Mouse (Mus musculus) ES-Bruce4 (cell line): ENCODE measurements at regions not wholly inside any gene's neighbourhood (a gene's known extent, or its start where the extent isn't known, plus 50 kb on each side); places are given as distances from the start of the nearest gene placed in this dataset.

Experiments
- H3K27ac ChIP-seq: 2 replicates; pipeline ENCODE4 v1.5.1; 2012; ENCODE audit warnings: low read length, inconsistent platforms; ENCODE audit not compliant: insufficient read depth
- H3K27me3 ChIP-seq: 2 replicates; pipeline ENCODE4 v1.6.1; 2012; ENCODE audit warnings: mild to moderate bottlenecking, low read length, inconsistent platforms; ENCODE audit not compliant: control insufficient read depth, poor library complexity, insufficient read depth, severe bottlenecking
- H3K36me3 ChIP-seq: 2 replicates; pipeline ENCODE4 v1.6.1; 2012; ENCODE audit warnings: inconsistent platforms, mild to moderate bottlenecking, low read length, moderate library complexity; ENCODE audit not compliant: control insufficient read depth, poor library complexity, insufficient read depth, severe bottlenecking
- H3K4me1 ChIP-seq: one replicate; pipeline ENCODE4 v1.8.1; 2011; ENCODE audit warnings: low read length; ENCODE audit not compliant: control insufficient read depth, insufficient read depth
- H3K4me3 ChIP-seq: 2 replicates; pipeline ENCODE4 v1.5.1; 2011; ENCODE audit warnings: low read depth, mild to moderate bottlenecking, low read length
- H3K9ac ChIP-seq: 2 replicates; pipeline ENCODE4 v1.6.1; 2012; ENCODE audit warnings: low read depth, mild to moderate bottlenecking, inconsistent platforms; ENCODE audit not compliant: poor library complexity, severe bottlenecking
- H3K9me3 ChIP-seq: replicated peaks from 2 replicates; pipeline ENCODE4 v1.6.1; 2012; ENCODE audit warnings: mild to moderate bottlenecking, low read length, inconsistent platforms; ENCODE audit not compliant: control insufficient read depth, poor library complexity, insufficient read depth, severe bottlenecking
- CTCF ChIP-seq: IDR thresholded peaks from one replicate; pipeline ENCODE4 v1.8.1; 2011; ENCODE audit warnings: low read depth, low read length
- EP300 ChIP-seq: IDR thresholded peaks from 2 replicates; pipeline ENCODE4 v1.6.1; 2011; ENCODE audit warnings: low read depth, low read length; ENCODE audit not compliant: insufficient read depth
- POLR2A ChIP-seq: IDR thresholded peaks from one replicate; pipeline ENCODE4 v1.8.1; 2011; ENCODE audit warnings: low read length; ENCODE audit not compliant: insufficient read depth

DNA sequence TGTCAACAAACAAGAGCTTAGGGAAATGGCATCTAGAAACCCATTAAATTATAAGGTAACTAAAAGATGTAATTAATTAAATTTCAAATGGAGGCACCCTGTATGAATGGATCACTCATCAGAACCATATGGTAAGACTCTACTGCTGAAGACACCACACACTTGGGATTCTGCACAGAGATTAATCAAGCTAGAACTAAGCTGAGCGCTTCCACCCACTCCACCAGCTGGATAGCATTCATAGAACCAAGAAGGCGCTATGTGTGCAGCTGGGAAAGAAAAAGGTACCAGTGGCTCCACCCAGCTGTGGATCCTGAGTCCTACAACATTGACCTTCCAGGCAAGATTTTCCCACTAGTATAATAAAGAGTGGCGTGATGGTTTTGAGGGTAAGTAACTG, 171.6 kb upstream of the Fbxo33 start:
- Histone ChIP-seq H3K4me3 (no peak overlapping the region), H3K9me3 (0 out of 2 replicates have a peak, but pooled peaks cover 4% of the 10 kb centered on the region), H3K27ac (no peak overlapping the region), H3K36me3 (no peaks in the 10 kb centered on the region), H3K27me3 (no peaks in the 10 kb centered on the region), H3K9ac (no peak overlapping the region), H3K4me1 (no peaks in the 10 kb centered on the region)
- TF ChIP-seq POLR2A: no peak
- TF ChIP-seq EP300: no peak
- no peak for TF ChIP-seq CTCF

DNA sequence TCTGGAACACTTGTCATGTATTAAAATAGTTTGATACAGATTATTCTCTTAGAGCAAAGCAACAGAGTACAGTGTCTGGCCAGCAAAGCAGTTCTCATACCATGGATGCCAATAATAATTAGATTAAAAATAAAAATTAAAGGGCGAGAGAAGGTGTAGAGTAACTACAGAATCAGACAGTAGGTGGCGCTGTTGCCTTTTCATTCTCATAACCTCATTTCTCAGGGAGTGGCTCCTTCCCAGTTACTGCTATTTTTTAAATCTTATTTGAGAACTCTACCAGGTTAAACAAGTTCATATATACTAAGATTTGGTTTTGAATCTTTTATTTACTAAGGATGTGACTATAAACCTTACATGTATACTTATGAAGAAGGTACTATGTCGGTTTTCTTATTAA, 163.3 kb upstream of the Fbxo33 start:
- no peak overlapping the region for H3K9ac ChIP-seq
- no peak overlapping the region for H3K4me3 ChIP-seq
- no peak for TF ChIP-seq EP300
- peak; percentile 25 for TF ChIP-seq CTCF
- no peak for TF ChIP-seq POLR2A
- H3K27ac ChIP-seq: no peak overlapping the region
- no peaks in the 10 kb centered on the region for H3K4me1 ChIP-seq
- H3K27me3 ChIP-seq: no peaks in the 10 kb centered on the region
- H3K36me3 ChIP-seq: no peaks in the 10 kb centered on the region
- H3K9me3 ChIP-seq: no peaks in the 10 kb centered on the region

DNA sequence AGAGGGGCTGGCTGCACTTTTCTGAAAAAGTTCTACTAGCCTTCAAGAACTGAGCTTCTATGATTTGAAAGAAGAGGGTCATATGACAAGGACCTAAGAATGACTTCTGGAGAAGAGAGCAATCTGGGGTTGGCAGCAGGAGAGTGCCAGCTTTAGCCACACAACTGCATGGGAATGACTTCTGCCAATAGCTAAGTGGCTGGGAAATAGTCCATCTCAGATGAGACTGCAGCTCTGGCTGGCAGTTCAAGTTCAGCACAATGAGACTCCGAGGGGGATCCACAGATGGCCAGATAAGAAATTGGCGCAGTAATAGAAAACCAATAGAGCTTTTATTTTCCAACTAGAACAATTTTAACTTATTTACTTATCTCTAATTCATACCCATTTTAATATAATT, 122.1 kb upstream of the Fbxo33 start:
- H3K27me3 ChIP-seq: no peaks in the 10 kb centered on the region
- H3K36me3 ChIP-seq: no peaks in the 10 kb centered on the region
- no peaks in the 10 kb centered on the region for H3K4me1 ChIP-seq
- TF ChIP-seq POLR2A (no peak), CTCF (no peak), EP300 (no peak)
- no peak overlapping the region for H3K9ac ChIP-seq
- no peaks in the 10 kb centered on the region for H3K9me3 ChIP-seq
- H3K4me3 ChIP-seq: no peak overlapping the region
- no peak overlapping the region for H3K27ac ChIP-seq

DNA sequence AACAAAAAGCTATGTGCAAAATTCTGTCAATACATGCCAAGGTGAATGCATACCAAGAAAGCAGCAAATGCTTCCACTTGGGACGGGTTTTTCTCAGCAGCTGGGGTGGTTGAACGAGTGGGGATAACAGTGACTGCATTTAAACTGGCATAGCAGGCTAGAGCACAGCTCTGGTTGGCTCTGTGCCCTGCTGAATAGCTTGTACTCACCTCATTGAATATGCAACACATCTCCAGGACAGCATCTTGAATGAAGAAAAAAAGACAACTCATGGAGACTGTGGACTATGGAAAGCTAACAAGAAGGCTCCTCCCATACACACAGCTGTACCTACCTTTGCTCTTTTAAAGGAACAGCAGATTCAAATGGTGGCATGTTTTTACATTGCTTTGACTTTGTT, 111.2 kb upstream of the Fbxo33 start:
- no peak overlapping the region for H3K9ac ChIP-seq
- TF ChIP-seq EP300: no peak
- no peak for TF ChIP-seq POLR2A
- no peak for TF ChIP-seq CTCF
- no peaks in the 10 kb centered on the region for H3K36me3 ChIP-seq
- no peak overlapping the region for H3K27ac ChIP-seq
- no peaks in the 10 kb centered on the region for H3K4me1 ChIP-seq
- no peak overlapping the region for H3K4me3 ChIP-seq
- H3K27me3 ChIP-seq: no peaks in the 10 kb centered on the region
- H3K9me3 ChIP-seq: no peaks in the 10 kb centered on the region

DNA sequence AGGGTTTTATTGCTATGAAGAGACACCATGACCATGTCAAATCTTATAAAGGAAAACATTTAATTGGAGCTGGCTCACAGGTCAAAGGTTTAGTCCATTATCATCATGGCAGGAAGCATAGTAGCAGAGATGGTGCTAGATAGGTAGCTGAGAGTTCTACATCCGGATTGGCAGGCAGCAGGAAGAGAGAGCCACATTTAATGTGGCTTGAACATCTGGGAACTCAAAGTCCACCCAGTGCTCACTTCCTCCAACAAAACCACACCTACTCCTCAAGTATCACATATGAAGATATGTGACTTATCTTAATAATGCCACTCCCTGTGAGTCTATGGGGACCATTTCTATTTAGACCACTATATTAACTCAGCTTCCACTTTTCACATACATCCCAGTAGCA, 93.2 kb upstream of the Fbxo33 start:
- no peak for TF ChIP-seq CTCF
- TF ChIP-seq POLR2A: no peak
- TF ChIP-seq EP300: no peak
- H3K4me1 ChIP-seq: no peaks in the 10 kb centered on the region
- H3K4me3 ChIP-seq: no peak overlapping the region
- H3K27ac ChIP-seq: no peak overlapping the region
- no peaks in the 10 kb centered on the region for H3K9me3 ChIP-seq
- no peaks in the 10 kb centered on the region for H3K27me3 ChIP-seq
- H3K36me3 ChIP-seq: no peaks in the 10 kb centered on the region
- H3K9ac ChIP-seq: no peak overlapping the region

DNA sequence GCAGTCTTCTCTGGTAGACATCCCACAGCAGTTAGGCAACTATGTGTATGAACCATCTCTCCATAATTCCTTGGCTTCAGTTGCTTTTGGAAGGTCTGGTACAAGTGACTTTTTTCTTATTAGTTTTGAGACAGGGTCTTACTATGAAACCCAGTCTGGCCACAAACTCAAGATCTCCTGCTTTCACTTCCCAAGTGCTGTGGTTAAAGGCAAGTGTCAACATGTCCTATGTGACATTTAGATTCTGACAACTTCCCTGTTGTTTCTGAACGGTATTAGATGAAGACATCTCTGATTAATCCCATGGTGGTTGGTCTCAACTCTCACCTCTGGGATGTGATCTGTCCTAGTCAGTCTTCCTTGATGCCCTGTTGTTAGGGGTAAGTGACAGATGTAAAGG, 88.4 kb upstream of the Fbxo33 start:
- H3K4me1 ChIP-seq: no peaks in the 10 kb centered on the region
- H3K27me3 ChIP-seq: no peaks in the 10 kb centered on the region

DNA sequence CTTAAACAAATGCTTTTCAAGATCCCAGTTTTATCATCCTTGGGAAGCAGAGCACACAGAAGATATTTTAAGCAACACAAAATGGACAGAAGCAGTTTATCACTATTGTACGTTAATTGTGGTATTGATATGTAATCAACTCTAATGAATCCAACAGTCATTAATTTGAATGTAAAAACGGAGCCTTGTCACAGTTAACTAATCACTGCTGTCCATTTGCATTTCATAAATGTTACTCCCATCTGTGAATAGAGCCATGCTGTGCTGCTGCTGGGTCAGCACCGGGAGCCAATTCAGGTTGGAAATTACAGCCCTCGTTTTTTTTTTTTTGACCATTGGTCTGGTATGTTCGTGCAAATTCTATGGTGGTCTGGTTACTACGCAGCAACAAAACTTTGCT, 85.0 kb upstream of the Fbxo33 start:
- Histone ChIP-seq H3K9me3 (no peaks in the 10 kb centered on the region), H3K27me3 (no peaks in the 10 kb centered on the region), H3K4me1 (no peaks in the 10 kb centered on the region), H3K27ac (no peak overlapping the region), H3K36me3 (no peaks in the 10 kb centered on the region), H3K4me3 (no peak overlapping the region), H3K9ac (no peak overlapping the region)
- TF ChIP-seq CTCF (no peak), EP300 (no peak), POLR2A (no peak)

More for the DNA sequence above, 88.4 kb upstream of the Fbxo33 start:
- TF ChIP-seq POLR2A (no peak), EP300 (no peak), CTCF (no peak)
- no peak overlapping the region for H3K4me3 ChIP-seq
- H3K27ac ChIP-seq: no peak overlapping the region
- no peaks in the 10 kb centered on the region for H3K9me3 ChIP-seq
- no peak overlapping the region for H3K9ac ChIP-seq
- H3K36me3 ChIP-seq: no peaks in the 10 kb centered on the region
